Mouse (Mus musculus): ENCODE data around the gene Pcnx4. TPM values are rescaled to one million over a fixed set of nuclear protein-coding genes. Genes with fewer than 3 reads are reported as not detected.

Pcnx4 gene
- polyA plus RNA-seq (2011; ENCODE audit: insufficient read length, low read depth, missing spikeins), result 11.9 and 12.3 TPM in 2 replicates

GRCm38 (mm10) chr12:72536021-72536597 lies at the start of gene Pcnx4:
Pcnx4 (plus strand) TSS chr12:72536383.
- Histone ChIP-seq H3K27ac (ENCODE audit: insufficient read depth, low read length) (peak within 1 kb of the TSS; percentile 50; the same call in 1 of the 2 replicates), H3K4me1 (ENCODE audit: control insufficient read depth, insufficient read depth, low read length) (no peaks in the 10 kb centered on the region; the same call in 1 of the 2 replicates), H3K4me3 (ENCODE audit: insufficient read depth, low read length) (peak within 1 kb of the TSS; percentile 64)
- TF ChIP-seq CTCF (IDR thresholded peaks at IDR 0.05; ENCODE audit: borderline replicate concordance, insufficient read depth, low read length) (no peak), POLR2A (IDR thresholded peaks at IDR 0.05; ENCODE audit: low read depth, low read length) (peak; percentile 97)

DNA sequence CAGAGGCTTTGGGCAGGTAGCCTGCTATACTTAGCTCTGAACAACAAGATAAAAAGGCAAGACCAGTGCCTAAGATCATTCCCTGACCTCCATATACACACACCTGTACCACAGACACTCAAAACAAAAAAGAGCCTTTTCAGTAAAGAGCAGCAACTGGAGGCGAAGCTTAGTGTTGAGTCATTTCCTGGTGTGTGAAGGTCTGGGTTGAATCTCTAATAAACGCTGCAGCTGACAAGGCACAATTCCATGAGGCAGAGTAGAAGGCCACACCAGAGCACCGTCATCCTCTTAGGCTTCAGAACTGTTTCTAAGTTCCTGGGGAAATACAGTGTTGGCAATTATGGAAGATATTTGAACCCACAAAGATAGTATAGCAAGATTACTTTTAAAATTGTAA lies 48.7 kb upstream of the Pcnx4 start:
- Histone ChIP-seq H3K27ac (ENCODE audit: insufficient read depth, low read length) (no peak overlapping the region), H3K4me1 (ENCODE audit: control insufficient read depth, insufficient read depth, low read length) (no peaks in the 10 kb centered on the region), H3K4me3 (ENCODE audit: insufficient read depth, low read length) (no peak overlapping the region)
- no peak for TF ChIP-seq CTCF (IDR thresholded peaks at IDR 0.05; ENCODE audit: borderline replicate concordance, insufficient read depth, low read length)
- no peak for TF ChIP-seq POLR2A (IDR thresholded peaks at IDR 0.05; ENCODE audit: low read depth, low read length)

DNA sequence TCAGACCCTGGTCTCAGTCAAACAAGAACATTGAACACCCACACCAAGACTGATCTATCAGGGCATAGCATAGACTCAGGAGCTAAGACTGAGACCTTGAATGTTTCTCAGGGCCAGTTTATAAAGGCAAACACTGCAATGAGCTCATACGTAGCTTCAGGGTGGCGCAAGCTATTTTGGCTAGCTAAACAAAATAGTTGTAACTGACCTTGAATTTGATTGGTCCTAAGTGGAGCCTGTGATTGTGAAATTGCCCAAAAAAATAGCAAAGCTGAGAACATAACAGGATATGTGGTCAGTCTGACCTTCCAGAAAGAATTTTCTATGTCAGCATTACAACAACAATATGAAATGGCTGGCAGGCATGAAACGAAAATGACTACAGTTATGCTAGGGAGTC lies 46.2 kb upstream of the Pcnx4 start:
- H3K4me3 ChIP-seq (ENCODE audit: insufficient read depth, low read length), result no peak overlapping the region
- TF ChIP-seq POLR2A (IDR thresholded peaks at IDR 0.05; ENCODE audit: low read depth, low read length) (no peak), CTCF (IDR thresholded peaks at IDR 0.05; ENCODE audit: borderline replicate concordance, insufficient read depth, low read length) (no peak)
- H3K27ac ChIP-seq (ENCODE audit: insufficient read depth, low read length), result peak overlapping the region; percentile 52; the same call in 1 of the 2 replicates
- H3K4me1 ChIP-seq (ENCODE audit: control insufficient read depth, insufficient read depth, low read length), result no peaks in the 10 kb centered on the region

- no peak overlapping the region for H3K27ac ChIP-seq (ENCODE audit: insufficient read depth, low read length)
- H3K4me1 ChIP-seq (ENCODE audit: control insufficient read depth, insufficient read depth, low read length), result no peaks in the 10 kb centered on the region
- TF ChIP-seq POLR2A (IDR thresholded peaks at IDR 0.05; ENCODE audit: low read depth, low read length) (no peak), CTCF (IDR thresholded peaks at IDR 0.05; ENCODE audit: borderline replicate concordance, insufficient read depth, low read length) (no peak)
- H3K4me3 ChIP-seq (ENCODE audit: insufficient read depth, low read length), result no peak overlapping the region
These were observed 45.0 kb upstream of the Pcnx4 start for GRCm38 (mm10) chr12:72491063-72491719.

- no peak overlapping the region for H3K4me3 ChIP-seq (ENCODE audit: insufficient read depth, low read length)
- no peaks in the 10 kb centered on the region for H3K4me1 ChIP-seq (ENCODE audit: control insufficient read depth, insufficient read depth, low read length)
- no peak for TF ChIP-seq POLR2A (IDR thresholded peaks at IDR 0.05; ENCODE audit: low read depth, low read length)
- TF ChIP-seq CTCF (IDR thresholded peaks at IDR 0.05; ENCODE audit: borderline replicate concordance, insufficient read depth, low read length), result no peak
- no peak overlapping the region for H3K27ac ChIP-seq (ENCODE audit: insufficient read depth, low read length)
These were observed 39.1 kb upstream of the Pcnx4 start for GRCm38 (mm10) chr12:72496866-72497600.

GRCm38 (mm10) chr12:72509606-72510005 lies 26.6 kb upstream of the Pcnx4 start:
- Histone ChIP-seq H3K4me1 (ENCODE audit: control insufficient read depth, insufficient read depth, low read length) (no peaks in the 10 kb centered on the region), H3K27ac (ENCODE audit: insufficient read depth, low read length) (no peak overlapping the region), H3K4me3 (ENCODE audit: insufficient read depth, low read length) (no peak overlapping the region)
- no peak for TF ChIP-seq CTCF (IDR thresholded peaks at IDR 0.05; ENCODE audit: borderline replicate concordance, insufficient read depth, low read length)
- TF ChIP-seq POLR2A (IDR thresholded peaks at IDR 0.05; ENCODE audit: low read depth, low read length), result no peak

GRCm38 (mm10) chr12:72515446-72515845 lies 20.7 kb upstream of the Pcnx4 start:
- TF ChIP-seq POLR2A (IDR thresholded peaks at IDR 0.05; ENCODE audit: low read depth, low read length) (no peak), CTCF (IDR thresholded peaks at IDR 0.05; ENCODE audit: borderline replicate concordance, insufficient read depth, low read length) (no peak)

DNA sequence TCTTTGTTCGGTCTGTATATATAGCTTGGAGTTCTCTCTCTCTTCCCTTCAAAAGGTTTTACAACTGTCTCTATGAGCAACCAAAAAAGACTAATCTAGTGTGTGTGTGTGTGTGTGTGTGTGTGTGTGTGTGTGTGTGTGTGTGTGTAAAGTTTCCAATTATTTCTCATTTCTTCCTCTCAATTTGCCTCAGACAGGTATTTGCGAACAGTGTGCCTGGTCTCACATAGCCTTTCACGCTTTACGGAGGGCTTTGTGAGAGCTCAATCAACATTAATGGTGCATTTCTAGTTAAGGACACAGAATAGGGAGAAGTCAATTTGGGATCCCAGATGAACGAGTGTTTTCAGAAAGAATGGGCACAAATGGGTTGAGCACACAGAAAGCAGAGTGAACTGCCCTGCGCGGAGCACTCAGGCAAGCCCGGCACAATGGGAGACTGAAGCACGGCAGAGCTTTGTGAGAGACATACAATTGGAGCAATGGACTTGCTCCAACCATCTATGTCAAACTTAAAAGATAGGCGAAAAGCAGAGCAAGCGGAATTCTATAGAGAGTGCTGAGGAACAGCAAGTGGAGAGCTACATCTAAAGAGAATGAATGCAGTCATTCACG lies 18.0 kb upstream of the Pcnx4 start:
- no peak for TF ChIP-seq CTCF (IDR thresholded peaks at IDR 0.05; ENCODE audit: borderline replicate concordance, insufficient read depth, low read length)
- TF ChIP-seq POLR2A (IDR thresholded peaks at IDR 0.05; ENCODE audit: low read depth, low read length), result no peak
- H3K4me3 ChIP-seq (ENCODE audit: insufficient read depth, low read length), result no peak overlapping the region
- no peaks in the 10 kb centered on the region for H3K4me1 ChIP-seq (ENCODE audit: control insufficient read depth, insufficient read depth, low read length)
- no peak overlapping the region for H3K27ac ChIP-seq (ENCODE audit: insufficient read depth, low read length)

More at GRCm38 (mm10) chr12:72515446-72515845, 20.7 kb upstream of the Pcnx4 start:
- Histone ChIP-seq H3K27ac (ENCODE audit: insufficient read depth, low read length) (no peak overlapping the region), H3K4me3 (ENCODE audit: insufficient read depth, low read length) (no peak overlapping the region), H3K4me1 (ENCODE audit: control insufficient read depth, insufficient read depth, low read length) (no peaks in the 10 kb centered on the region)

DNA sequence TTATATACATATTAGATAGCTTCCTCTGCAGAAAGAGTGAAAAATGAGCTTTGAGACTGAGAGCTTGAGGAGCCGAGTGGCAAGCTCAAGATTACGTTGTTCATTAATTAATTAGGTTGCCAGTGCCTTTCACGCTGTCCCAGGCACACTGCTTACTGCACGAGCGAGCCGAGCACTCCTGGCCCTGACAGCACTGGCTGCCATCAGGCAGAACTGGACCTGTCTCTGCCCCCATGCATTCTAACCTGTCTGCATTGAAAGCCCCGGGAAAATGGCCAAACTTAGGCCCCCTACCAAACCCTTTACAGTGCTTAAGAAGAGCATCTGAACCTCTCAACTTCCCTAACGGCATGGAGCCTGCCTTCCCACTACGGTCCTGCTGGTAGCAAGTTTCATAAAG lies 16.8 kb upstream of the Pcnx4 start:
- Histone ChIP-seq H3K4me1 (ENCODE audit: control insufficient read depth, insufficient read depth, low read length) (no peaks in the 10 kb centered on the region), H3K27ac (ENCODE audit: insufficient read depth, low read length) (no peak overlapping the region), H3K4me3 (ENCODE audit: insufficient read depth, low read length) (no peak overlapping the region)
- TF ChIP-seq CTCF (IDR thresholded peaks at IDR 0.05; ENCODE audit: borderline replicate concordance, insufficient read depth, low read length) (no peak), POLR2A (IDR thresholded peaks at IDR 0.05; ENCODE audit: low read depth, low read length) (no peak)
